Mouse (Mus musculus) testis, postnatal 10 days (tissue): ENCODE data around the gene Olfr984.

ENCODE experiments used
- DNase-seq: peaks from one replicate; pipeline ENCODE4 v3.0.0; 2021; ENCODE audit warnings: low spot score

Gene Olfr984

DNA sequence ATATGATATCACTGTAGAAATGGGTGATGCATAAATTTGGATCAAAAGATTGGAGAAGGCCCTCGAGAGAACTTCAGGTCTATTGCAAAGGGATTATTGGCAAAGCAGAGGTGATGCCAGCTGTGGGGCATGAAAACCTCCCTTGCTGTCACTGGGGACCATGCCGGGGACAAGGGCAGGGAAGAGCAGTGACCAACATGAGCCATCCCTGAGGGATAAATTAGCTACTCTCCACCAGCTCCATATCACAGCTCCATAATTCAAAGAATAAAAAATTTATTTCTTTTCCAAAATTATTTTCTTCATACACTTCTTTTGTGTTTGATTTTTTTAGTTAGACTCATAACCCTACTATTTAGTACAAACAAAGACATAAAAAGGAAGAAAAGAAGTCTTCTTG lies at the start of gene Olfr984:
Gene Olfr984, minus strand, starts transcription at position 101 of the 400 bp plus-strand sequence.
- DNase-seq = no peak

DNA sequence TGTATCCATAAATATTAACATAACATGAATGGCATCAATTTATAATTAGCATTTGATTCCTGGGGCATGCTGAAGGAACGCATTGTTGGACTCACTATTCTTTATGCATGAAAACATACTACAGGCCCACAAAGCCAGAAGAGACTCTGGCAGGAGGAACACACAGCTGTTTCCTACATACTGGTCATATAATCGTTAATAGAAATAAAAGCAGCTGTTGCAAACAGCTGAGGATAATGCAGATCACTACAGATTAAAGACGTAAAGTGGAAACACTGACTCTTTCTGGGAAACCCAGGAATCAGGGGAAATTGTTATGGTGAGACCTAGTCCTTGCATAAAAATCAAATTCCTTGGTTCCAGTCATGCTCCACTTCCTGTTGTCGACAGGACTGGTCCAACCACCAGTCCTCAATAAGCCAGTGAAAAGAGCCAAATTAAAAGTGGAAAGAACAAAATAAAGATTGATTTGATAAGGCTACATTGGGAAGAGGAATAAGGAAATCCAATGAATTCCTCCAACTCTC lies 41.2 kb upstream of the Olfr984 start:
- no peak for DNase-seq

DNA sequence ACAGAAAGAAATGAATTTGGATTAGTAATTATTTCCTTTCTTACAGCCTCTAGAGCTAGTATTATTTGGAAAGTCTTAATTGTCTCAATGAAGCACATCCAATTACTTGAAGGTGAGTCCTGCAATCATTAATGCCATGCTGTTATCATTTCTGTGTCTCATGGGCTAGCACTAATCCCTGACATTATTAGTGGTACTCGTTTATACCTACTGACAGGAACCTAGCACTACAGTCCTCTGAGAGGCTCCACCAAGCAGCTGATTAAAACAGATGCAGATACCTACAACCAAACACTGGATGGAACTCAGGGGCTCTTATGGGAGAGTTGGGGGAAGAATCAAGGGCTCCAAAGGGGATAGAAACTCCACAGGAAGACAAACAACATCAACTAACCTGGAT lies 27.5 kb upstream of the Olfr984 start:
- DNase-seq = no peak

DNA sequence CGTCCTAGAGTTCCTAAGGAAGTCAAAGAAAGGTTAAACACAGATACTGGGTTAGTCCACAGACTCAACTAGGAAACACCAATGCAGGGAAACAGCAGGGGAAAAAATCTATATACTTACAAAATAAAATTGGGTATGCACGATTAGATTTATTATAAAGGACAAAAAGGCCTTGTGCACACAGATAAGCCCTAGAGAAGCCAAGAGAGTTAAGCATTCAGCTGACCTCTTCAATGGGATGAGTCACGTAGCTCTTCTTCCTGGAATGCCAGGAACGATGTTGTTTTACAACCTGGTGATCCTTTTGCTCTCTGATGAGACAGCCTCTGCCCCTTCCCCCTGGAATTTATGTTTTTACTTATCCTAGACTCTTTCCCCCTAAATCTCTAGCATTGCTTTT lies 25.5 kb upstream of the Olfr984 start:
- no peak for DNase-seq

DNA sequence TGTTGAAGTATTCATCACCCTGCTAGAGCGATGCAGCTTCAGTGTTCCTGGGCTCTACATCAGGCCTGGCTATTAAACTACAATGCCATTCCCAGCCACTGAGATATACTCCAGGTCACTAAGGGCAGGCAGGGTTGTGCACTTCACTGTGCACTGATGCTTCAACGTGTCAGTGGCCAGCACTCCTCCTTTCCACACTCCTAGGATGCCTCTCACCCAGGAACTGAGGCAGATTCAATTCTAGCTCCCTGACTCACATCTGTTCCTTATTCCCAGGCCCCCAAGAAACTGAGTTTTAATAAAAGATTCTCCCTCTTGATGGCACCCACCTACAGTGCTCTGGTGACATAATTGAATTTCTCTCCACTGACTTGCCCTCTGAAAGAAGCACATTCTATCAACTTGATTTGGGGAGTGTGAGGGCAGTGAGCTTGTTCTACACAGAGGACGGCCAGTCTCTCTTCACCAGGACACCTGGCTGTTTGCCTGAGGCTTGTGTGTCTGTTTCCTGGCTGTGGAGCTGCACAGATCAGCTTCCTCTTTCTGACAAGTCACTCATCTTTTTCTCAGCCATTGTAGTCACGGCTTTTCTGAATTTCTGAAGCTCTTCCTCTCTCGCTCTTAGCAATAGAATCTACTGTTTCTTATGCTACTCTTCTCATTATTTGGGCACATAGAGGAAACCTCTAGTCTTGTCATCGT lies 23.1 kb upstream of the Olfr984 start:
- DNase-seq = no peak

DNA sequence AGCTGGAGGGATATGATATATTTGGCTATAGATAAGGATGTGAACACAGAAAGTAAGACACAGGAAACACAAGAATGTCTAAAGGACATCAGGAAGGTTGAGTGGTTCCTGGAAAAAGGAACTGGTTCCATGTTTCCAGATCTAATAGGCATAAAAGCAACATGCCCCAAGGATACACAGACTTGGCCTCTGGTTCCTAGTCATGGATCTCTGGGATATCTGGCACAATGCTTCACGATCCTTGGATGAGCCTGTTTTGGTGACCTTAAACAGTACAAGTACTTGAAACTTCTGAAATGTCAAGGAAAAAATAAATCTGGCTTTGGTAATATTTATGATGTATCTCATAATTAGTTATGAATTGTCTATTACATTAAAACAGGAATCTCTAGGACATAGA lies 16.6 kb upstream of the Olfr984 start:
- no peak for DNase-seq

DNA sequence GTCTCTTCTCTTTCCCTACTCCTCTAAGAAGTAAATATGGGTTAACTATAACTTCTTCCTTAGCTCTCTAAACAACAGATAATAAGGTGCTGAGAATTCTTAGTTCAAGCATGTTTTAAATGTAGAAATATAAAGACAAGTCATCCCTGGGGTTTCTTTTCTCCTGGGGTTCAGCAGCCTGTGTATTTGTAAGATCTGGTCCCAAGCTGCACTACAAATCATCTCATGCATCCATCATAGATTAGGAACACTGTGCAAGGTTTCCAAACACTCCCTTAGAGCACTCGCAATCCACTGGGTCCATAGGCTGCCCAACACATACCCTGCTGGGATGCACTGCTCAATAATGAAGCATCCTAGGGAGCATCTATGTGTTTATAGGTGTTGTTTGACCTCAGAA lies 16.1 kb upstream of the Olfr984 start, which contains the start of gene Olfr985:
Gene Olfr985, minus strand, starts transcription at position 101 of the 400 bp plus-strand sequence.
- DNase-seq = no peak

DNA sequence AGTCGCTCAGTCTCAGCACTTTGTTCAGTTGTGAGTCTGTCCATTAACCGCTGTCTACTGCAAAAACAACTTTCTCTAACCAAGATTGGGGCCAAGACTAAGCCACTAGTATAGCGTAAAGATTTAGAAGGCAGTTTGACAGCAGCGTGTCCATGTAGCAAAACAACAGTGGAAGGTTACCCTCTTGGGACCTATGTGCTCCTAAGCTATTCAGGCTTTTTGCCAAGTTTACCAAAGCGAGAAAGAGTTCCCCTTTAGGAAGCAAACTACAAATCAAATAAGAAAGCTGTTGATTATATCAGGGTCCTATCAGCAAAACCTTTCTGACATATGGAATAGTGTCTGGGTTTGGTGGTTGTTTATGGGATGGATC lies 3.3 kb upstream of the Olfr984 start:
- DNase-seq = no peak

DNA sequence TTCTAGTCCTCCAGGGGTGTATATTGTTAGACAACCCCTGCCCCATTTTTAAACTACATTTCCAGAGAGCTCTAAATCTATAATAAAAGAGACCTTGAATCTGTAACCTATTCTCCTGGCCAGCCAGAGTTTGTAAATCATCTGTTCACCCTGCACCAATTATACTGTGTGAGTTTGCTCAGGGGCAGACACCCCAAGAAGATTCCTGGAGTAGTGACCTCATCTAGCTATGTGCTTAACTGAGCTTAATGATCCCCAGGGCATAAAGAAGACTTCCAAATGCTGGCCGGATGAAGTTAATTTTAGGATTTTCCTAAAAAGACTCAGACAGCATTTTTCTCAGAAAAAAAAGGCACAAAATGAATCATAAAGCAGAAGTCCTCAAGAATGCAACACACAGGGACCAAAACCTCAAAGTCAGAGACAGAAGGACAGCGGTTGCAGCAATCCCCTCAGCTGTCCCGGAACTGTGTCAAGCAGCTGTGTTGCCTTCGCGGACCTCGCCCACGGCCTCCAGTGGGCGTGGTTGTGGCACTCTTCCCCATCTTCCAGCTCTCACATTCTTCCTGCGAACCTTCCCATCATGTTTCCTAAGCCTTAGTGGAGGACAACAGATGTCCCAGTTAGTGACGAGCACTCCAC lies 2.8 kb upstream of the Olfr984 start:
- DNase-seq = peak; percentile 58

DNA sequence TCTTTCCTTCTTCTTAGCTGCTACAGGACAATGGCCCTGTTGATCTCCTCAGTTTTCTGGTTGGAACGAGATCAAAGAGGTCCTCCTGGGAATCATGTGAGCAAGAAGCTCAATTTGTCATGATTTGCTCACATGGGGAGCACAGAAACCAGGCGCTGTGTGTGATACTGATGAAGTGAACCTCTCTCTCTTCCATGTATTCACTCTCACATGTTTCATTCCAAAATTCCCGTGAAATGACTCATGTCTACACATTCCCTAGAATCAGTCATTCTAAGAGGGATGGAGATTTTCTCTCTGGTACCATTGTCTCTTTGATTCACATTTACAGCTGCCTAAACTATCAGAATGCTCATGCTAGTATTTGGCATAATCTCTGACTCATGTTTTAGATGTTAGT lies 19.2 kb downstream of the Olfr984 start:
- no peak for DNase-seq

DNA sequence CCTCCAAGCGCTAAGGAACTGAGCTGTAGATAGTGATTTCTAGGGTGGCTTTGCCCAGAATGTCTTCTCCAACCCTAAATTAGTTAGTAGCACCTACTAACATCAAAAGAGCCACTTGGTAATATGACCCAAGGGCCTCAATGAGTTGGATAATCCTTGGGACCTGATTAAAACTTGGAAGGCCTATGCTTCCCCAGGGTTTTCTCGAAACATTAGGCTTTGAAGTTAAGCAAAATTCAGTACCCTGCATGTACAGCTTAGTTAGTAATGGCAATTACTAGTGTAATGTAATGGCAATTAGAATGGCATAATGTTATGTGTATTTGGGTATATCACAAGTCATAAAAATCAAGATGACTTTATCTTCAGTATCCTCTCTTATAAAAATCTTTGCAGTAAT lies 20.5 kb downstream of the Olfr984 start, which contains the start of gene Olfr983:
Gene Olfr983, minus strand, starts transcription at position 101 of the 400 bp plus-strand sequence.
- DNase-seq = no peak

DNA sequence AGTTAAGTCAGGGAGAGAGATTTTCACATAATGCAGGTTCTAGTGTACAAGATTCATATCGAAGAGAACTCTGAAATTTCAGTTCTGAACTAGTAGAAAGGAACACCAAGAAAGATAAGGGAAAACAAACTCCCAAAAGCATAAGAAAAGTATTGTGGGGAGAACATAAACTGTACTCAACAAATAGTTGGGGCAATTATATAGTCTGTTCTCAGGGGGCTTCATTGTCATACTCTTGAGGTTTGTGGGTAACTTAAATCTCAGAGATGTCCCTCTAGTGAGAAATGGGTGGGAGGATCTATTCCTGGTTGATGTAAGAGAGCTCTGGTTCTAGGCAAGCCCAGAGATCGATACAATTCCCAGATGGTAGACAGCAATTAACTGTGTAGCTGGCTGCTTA lies 40.5 kb downstream of the Olfr984 start, which contains the start of gene Olfr982:
Gene Olfr982, plus strand, starts transcription at position 301 of the 400 bp plus-strand sequence.
- DNase-seq = no peak

DNA sequence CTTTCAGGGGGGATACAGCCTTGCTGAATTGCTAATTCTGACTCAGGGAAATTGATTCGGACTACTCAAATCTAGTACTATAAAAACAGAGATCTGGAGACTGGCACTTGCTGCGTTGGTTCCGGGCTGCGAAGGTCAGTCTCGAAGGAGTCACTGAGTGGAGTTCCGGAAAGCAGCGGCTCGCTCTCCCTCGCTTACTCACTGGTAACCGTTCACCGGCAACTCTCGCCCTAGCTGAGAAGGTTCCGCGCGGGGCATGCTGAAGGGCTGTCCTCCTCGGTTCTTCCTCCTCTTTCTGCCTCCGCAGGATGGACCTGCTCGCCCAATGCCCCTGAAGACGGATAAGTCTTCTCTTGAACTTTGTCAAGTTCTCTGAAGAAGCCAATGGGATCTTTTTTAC lies 63.9 kb downstream of the Olfr984 start:
- no peak for DNase-seq
